Mouse (Mus musculus): ENCODE results near the gene Slc18b1. TPM values are rescaled to one million over a fixed set of nuclear protein-coding genes. Genes with fewer than 3 reads are reported as not detected.

Gene Slc18b1
- total RNA-seq, 2 experiments from 2014 or later = 8.6 to 10.2 TPM

GRCm38 (mm10) chr10:23802911-23803310 lies 6.1 kb downstream of the Slc18b1 start:
- intact Hi-C loops (cut with DNase I) = no loop called here
- DNase-seq (ENCODE audit: low spot score) = no peak

GRCm38 (mm10) chr10:23804665-23805064 lies 7.9 kb downstream of the Slc18b1 start:
- DNase-seq (ENCODE audit: low spot score) = no peak
- intact Hi-C loops (cut with DNase I) = no loop called here

- DNase-seq (ENCODE audit: low spot score) = no peak
- intact Hi-C loops (cut with DNase I) = no loop called here
These were observed 9.4 kb downstream of the Slc18b1 start for GRCm38 (mm10) chr10:23806201-23806600.

DNA sequence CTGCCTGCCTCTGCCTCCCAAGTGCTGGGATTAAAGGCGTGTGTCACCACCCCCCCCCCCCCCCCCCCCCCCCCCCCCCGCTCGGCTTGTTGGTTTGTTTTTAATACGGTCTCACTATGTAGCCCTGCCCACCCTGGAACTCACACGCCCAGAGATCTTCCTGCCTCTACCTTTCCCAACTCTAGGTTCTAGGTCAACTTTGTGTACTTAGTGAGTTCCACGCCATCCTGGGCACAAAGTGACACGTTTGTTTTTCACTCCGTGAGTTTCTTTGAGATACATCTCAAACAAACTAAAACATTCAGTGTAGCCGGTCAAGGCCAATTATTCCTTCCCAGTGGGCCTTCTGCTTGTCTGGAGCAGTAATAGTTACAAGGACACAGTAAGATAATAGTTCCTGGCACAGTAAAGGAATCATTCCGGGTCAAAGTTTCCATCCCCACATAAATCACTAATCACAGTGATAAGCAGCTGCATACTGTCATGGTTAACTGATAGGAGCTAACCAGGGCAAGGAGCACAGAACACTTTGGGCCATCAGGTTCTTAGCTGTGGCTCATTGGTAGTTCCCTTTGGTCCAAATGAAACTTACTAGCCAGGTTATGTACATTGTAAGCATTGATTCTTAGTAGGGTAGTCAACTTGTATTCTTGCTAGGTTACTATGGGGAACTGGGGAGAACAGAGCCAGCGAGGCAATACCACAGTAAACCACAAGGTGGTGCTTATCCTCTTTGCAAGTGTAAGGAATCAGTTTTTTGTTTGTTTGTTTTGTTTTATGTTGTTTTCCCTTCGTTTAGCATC lies 15.1 kb downstream of the Slc18b1 start:
- intact Hi-C loops (cut with DNase I) = loop anchor here (2.0 to 10.0 kb wide), 3 partner anchors 163 to 483 kb away; partner anchors contain the start of gene Taar5
- DNase-seq (ENCODE audit: low spot score) = no peak

GRCm38 (mm10) chr10:23812438-23812759 lies 15.6 kb downstream of the Slc18b1 start:
- DNase-seq (ENCODE audit: low spot score) = no peak
- intact Hi-C loops (cut with DNase I) = loop anchor here (2.0 to 10.0 kb wide), 3 partner anchors 162 to 482 kb away; partner anchors contain the start of gene Taar5

DNA sequence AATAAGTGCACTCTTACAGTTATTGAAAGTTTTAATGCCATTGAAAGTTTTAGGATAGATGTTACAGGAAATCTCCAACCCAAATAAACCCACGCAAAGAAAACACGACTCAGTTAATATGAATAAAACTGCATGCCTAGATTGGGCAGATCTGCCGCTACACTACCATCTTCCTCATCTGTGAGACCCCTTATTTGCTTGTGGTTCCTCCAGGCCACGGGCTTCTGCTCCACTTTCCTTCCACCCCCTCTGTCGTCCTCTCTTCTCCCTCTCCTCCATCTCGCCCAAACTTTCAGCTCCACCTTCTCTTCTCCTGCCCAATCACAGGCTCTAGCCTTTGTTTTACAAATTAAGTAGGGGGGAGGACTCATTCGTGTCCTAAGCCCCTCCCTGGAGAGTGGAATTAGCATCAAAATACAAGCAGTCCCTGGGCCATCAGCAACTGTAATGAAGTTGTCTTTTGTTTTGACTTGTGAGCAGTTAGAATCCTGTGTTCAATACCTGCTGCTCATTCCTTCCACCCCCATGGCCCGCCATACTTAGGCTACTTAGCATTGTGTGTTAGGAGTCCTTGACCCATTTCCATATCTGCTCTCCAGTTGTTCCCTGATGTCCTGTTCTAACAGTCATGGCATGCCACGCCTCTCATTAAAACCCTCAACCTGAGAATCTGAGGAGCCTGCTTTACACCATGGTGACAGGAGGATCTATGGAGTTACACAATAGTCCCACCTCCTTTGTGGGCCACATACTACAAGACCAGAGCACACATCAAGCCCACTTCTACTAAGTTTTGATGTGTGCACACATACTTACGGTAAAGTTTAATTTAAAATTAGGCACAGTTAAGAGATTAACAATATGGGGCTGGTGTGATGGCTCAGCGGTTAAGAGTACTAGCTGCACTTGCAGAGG lies 16.3 kb downstream of the Slc18b1 start:
- no peak for DNase-seq (ENCODE audit: low spot score)
- intact Hi-C loops (cut with DNase I) = loop anchor here (2.0 to 10.0 kb wide), 3 partner anchors 162 to 482 kb away; partner anchors contain the start of gene Taar5

DNA sequence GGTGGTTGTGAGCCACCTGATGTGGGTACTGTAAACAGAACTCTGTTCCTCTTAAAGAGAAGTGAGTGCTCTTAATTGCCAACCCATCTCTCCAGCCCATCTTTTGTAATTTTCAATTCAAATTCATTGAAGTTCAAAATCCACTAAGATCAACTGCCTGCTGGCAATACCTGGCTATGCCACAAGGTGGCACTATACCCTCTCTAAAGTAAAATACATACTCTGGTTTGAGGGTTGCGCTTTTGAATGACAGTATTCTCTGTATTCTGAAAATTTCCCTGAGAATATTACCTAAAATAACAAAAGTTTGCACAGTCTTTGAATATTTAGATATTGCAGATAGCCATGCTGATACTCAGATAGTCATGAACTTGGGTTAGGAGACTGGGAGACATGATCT lies 18.4 kb downstream of the Slc18b1 start:
- intact Hi-C loops (cut with DNase I) = loop anchor here (1.0 to 10.0 kb wide), 3 partner anchors 160 to 480 kb away; partner anchors contain the start of gene Taar5
- DNase-seq (ENCODE audit: low spot score) = no peak

GRCm38 (mm10) chr10:23816241-23816640 lies 19.5 kb downstream of the Slc18b1 start:
- no peak for DNase-seq (ENCODE audit: low spot score)
- intact Hi-C loops (cut with DNase I) = loop anchor here (10.0 kb wide), 2 partner anchors 159 to 479 kb away; partner anchors contain the start of gene Taar5

DNA sequence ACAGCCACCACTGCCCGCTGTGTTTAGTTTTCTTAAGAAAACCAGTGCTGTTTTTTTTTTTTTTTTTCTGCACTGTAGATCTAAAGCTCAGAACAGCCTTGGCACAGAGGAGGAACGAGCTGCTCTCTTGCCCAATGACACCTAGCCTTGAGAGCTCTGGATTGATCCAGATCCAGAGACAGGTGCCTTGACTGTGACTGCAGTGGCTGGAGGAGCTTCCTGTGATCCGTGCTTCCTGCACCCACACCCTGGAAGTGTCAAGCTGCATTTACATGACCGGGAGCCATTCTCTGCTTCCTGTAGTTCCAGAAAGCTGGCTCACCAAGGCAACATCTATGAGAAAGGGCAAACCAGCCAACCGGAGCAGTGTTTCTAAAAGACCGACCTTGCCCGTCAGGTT lies 29.7 kb downstream of the Slc18b1 start:
- DNase-seq (ENCODE audit: low spot score) = no peak
- intact Hi-C loops (cut with DNase I) = no loop called here

DNA sequence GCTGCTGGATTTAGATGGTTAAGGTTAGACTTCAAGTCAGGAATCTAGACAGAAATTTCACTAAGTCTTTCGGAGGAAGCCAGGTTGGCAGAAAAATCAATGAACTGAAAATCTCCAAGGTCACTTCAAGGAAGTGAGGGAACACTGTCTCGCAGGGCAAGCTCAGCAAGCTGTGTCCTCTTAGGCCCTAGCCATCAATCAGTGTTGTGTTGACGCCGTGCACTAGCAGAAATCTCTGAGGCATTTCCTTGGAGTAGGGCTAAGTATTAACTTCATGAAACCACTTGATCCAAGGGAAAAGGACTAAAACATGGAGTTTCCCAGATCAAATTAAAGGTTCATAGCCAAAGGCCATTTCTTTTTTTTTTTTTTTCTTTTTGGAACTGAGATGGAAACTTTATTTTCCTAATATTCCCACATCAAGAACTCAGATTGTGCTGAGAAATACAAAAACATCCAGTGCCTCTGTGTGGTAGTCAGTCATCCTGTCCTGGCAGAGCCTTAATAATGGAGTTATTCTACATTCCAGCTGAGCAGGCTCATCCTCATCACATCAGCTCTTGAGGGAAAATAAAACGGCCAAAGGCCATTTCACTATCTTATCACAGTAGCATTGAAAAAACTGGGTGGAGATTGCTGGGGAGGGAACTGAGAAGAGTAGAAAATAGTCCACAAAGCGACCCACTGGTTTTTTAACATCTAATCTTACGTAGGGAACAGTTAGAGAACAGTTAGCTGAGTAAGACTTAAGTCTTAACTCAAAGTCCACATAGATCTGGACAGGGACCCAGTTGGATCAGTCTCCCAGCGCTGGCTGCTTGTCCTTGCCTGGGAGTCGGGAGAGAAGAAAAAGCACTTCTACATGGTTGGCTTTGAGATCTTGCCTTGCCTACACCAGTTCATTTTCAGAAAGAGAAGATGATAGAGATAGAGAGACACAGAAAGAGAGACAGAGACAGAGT lies 39.5 kb downstream of the Slc18b1 start:
- no peak for DNase-seq (ENCODE audit: low spot score)
- intact Hi-C loops (cut with DNase I) = no loop called here

DNA sequence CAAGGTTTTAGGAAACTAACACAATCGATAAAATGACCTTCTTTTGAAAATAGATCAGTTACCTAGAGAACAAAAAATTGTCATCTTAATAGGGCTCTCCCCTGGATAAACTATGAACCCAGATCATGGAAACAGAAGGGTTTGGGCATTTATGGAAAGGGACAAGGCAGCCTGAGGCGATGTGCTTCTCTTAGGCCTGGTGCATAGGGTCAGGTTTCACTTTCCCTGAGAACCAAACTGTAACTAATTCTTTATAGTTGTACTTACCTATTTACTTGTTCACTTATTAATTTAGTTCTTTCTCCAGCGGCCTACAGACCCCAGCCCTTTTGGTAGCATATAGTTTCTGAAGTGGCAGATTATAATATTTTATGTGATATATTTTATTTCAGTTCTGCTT lies 40.3 kb downstream of the Slc18b1 start:
- DNase-seq (ENCODE audit: low spot score) = no peak
- intact Hi-C loops (cut with DNase I) = no loop called here

GRCm38 (mm10) chr10:23838910-23839309 lies 42.1 kb downstream of the Slc18b1 start:
- intact Hi-C loops (cut with DNase I) = no loop called here
- no peak for DNase-seq (ENCODE audit: low spot score)

- intact Hi-C loops (cut with DNase I) = no loop called here
- DNase-seq (ENCODE audit: low spot score) = no peak
These were observed 42.6 kb downstream of the Slc18b1 start for GRCm38 (mm10) chr10:23839368-23839767.

- intact Hi-C loops (cut with DNase I) = no loop called here
- DNase-seq (ENCODE audit: low spot score) = no peak
These were observed 43.7 kb downstream of the Slc18b1 start for GRCm38 (mm10) chr10:23840496-23840895.

- intact Hi-C loops (cut with DNase I) = no loop called here
These were observed 54.6 kb downstream of the Slc18b1 start, which contains the start of gene Vnn3 for GRCm38 (mm10) chr10:23851228-23851912. Gene Vnn3 (plus strand): TSS chr10:23851462.

GRCm38 (mm10) chr10:23852096-23852495 lies 55.3 kb downstream of the Slc18b1 start:
- no peak for DNase-seq (ENCODE audit: low spot score)
- intact Hi-C loops (cut with DNase I) = no loop called here

More at GRCm38 (mm10) chr10:23851228-23851912, 54.6 kb downstream of the Slc18b1 start, which contains the start of gene Vnn3:
- no peak for DNase-seq (ENCODE audit: low spot score)

DNA sequence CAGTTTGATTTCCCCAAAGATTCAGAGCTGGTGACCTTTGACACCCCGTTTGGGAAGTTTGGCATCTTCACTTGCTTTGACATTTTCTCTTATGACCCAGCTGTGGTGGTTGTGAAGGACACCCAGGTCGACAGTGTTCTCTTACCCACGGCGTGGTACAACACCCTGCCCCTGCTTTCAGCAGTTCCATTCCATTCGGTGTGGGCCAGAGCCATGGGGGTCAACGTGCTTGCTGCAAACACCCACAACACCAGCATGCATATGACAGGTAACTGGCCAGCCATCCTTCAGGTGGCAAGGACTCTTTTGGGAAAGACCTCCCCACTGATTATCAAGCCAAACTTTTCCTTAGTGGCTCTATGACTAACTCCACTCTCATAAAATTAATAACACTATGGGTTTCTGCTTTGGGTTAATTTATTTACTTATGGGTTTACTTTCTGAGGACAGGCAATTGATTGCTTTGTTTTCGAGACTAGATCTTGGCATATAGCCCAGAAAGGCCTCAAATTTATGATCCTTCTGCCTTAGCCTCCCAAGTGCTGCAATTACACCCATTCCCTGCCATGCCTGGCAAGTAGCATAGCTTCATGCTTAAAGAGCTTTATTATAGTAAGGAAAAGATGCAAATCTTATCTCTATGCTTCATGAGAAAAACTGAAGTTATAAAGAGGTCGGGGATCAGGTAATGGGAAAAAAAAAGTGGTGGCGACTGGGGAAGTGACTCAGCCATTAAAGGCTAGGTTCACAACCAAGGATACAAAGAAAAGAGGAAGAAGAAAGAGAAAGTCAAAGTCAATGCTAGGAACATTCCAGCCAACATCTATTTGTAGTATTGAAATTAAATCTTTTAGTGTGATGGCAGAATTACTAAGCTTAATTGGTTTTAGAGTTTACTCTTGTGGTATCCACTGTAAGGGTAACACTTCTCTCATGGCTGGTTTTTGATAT lies 67.9 kb downstream of the Slc18b1 start:
- DNase-seq (ENCODE audit: low spot score) = no peak
- intact Hi-C loops (cut with DNase I) = no loop called here

All from heart, postnatal 25 days (tissue).